Mouse (Mus musculus): ENCODE measurements at regions not wholly inside any gene's neighbourhood (a gene's known extent, or its start where the extent isn't known, plus 50 kb on each side); places are given as distances from the start of the nearest gene placed in this dataset.

GRCm38 (mm10) chr12:11981743-11982142, 280.2 kb upstream of the Fam49a start:
- intact Hi-C loops (cut with DNase I) = no loop called here
- no peak for DNase-seq (ENCODE audit: low spot score in 2 of 2)

- DNase-seq (ENCODE audit: low spot score in 2 of 2) = peak in 1 of 2 experiments; percentile 5
- intact Hi-C loops (cut with DNase I) = no loop called here
These were observed 268.4 kb upstream of the Fam49a start for GRCm38 (mm10) chr12:11993513-11993912.

- DNase-seq (ENCODE audit: low spot score in 2 of 2) = no peak
- intact Hi-C loops (cut with DNase I) = no loop called here
These were observed 262.7 kb upstream of the Fam49a start for GRCm38 (mm10) chr12:11999199-11999598.

GRCm38 (mm10) chr12:12002414-12002813, 259.5 kb upstream of the Fam49a start:
- no peak for DNase-seq (ENCODE audit: low spot score in 2 of 2)

GRCm38 (mm10) chr12:12010592-12010991, 251.3 kb upstream of the Fam49a start:
- intact Hi-C loops (cut with DNase I) = no loop called here
- no peak for DNase-seq (ENCODE audit: low spot score in 2 of 2)

More at GRCm38 (mm10) chr12:12002414-12002813, 259.5 kb upstream of the Fam49a start:
- intact Hi-C loops (cut with DNase I) = no loop called here

- peak; percentile 18 to 19 for DNase-seq (ENCODE audit: low spot score in 2 of 2)
- intact Hi-C loops (cut with DNase I) = loop anchor here (5.0 kb wide), 1 partner anchor 567 kb away; the partner anchor contains the start of gene Rad51ap2
These were observed 238.0 kb upstream of the Fam49a start for GRCm38 (mm10) chr12:12023819-12024470.

GRCm38 (mm10) chr12:12030039-12030550, 231.8 kb upstream of the Fam49a start:
- intact Hi-C loops (cut with DNase I) = no loop called here

GRCm38 (mm10) chr12:12034521-12034920, 227.4 kb upstream of the Fam49a start:
- no peak for DNase-seq (ENCODE audit: low spot score in 2 of 2)
- intact Hi-C loops (cut with DNase I) = no loop called here

More at GRCm38 (mm10) chr12:12030039-12030550, 231.8 kb upstream of the Fam49a start:
- no peak for DNase-seq (ENCODE audit: low spot score in 2 of 2)

GRCm38 (mm10) chr12:12039217-12039616, 222.7 kb upstream of the Fam49a start:
- DNase-seq (ENCODE audit: low spot score in 2 of 2) = no peak
- intact Hi-C loops (cut with DNase I) = no loop called here

- no peak for DNase-seq (ENCODE audit: low spot score in 2 of 2)
- intact Hi-C loops (cut with DNase I) = no loop called here
These were observed 199.7 kb upstream of the Fam49a start for GRCm38 (mm10) chr12:12062215-12062614.

- peak; percentile 13 to 26 for DNase-seq (ENCODE audit: low spot score in 2 of 2)
- intact Hi-C loops (cut with DNase I) = no loop called here
These were observed 198.0 kb upstream of the Fam49a start for GRCm38 (mm10) chr12:12063910-12064309.

- intact Hi-C loops (cut with DNase I) = no loop called here
- peak; percentile 8 to 22 for DNase-seq (ENCODE audit: low spot score in 2 of 2)
These were observed 197.5 kb upstream of the Fam49a start for GRCm38 (mm10) chr12:12064395-12064794.

- no peak for DNase-seq (ENCODE audit: low spot score in 2 of 2)
- intact Hi-C loops (cut with DNase I) = no loop called here
These were observed 173.6 kb upstream of the Fam49a start for GRCm38 (mm10) chr12:12088338-12088737.
